Mouse (Mus musculus) frontal cortex, postnatal 14 days (tissue): ENCODE results near the gene Folr2.

ENCODE experiments used
- DNase-seq, 2 experiments: peaks; one replicate each; pipeline ENCODE4 v3.0.0; 2022; ENCODE audit warnings: low spot score in 2 of 2

The Folr2 gene

GRCm38 (mm10) chr7:101866491-101867265 is 9.7 kb upstream of the Folr2 start:
- DNase-seq: no peak

- no peak for DNase-seq
Observed at GRCm38 (mm10) chr7:101863415-101863814, 6.4 kb upstream of the Folr2 start, which contains the start of gene Anapc15. TSS of gene Anapc15 (plus strand) at chr7:101863715.

- DNase-seq: no peak
Observed at GRCm38 (mm10) chr7:101862291-101862690, 5.3 kb upstream of the Folr2 start.

- DNase-seq: no peak
Observed at GRCm38 (mm10) chr7:101860978-101861377, 4.0 kb upstream of the Folr2 start.

- DNase-seq: no peak
Observed at GRCm38 (mm10) chr7:101858362-101858761, 1.4 kb upstream of the Folr2 start.

GRCm38 (mm10) chr7:101853816-101854215 is 3.2 kb downstream of the Folr2 start:
- DNase-seq: no peak

- DNase-seq: no peak
Observed at GRCm38 (mm10) chr7:101852846-101853245, 4.1 kb downstream of the Folr2 start.

GRCm38 (mm10) chr7:101851689-101852088 is 5.3 kb downstream of the Folr2 start:
- DNase-seq: no peak

GRCm38 (mm10) chr7:101847934-101848333 is 9.1 kb downstream of the Folr2 start:
- no peak for DNase-seq

- DNase-seq: no peak
Observed at GRCm38 (mm10) chr7:101844186-101844585, 12.8 kb downstream of the Folr2 start.

GRCm38 (mm10) chr7:101837606-101838471 is 19.2 kb downstream of the Folr2 start, which contains the start of gene Inppl1:
TSS of gene Inppl1 (minus strand) at chr7:101838229.
- peak; percentile 63 to 66 for DNase-seq

GRCm38 (mm10) chr7:101837154-101837605 is 19.8 kb downstream of the Folr2 start:
- DNase-seq: no peak

- DNase-seq: peak in 1 of 2 experiments; percentile 31
Observed at GRCm38 (mm10) chr7:101836271-101837153, 20.5 kb downstream of the Folr2 start.

- DNase-seq: no peak
Observed at GRCm38 (mm10) chr7:101835457-101836109, 21.4 kb downstream of the Folr2 start.

- DNase-seq: no peak
Observed at GRCm38 (mm10) chr7:101834903-101835302, 22.1 kb downstream of the Folr2 start.

GRCm38 (mm10) chr7:101833916-101834584 is 22.9 kb downstream of the Folr2 start:
- no peak for DNase-seq

- no peak for DNase-seq
Observed at GRCm38 (mm10) chr7:101833352-101833751, 23.6 kb downstream of the Folr2 start.

- no peak for DNase-seq
Observed at GRCm38 (mm10) chr7:101832372-101832771, 24.6 kb downstream of the Folr2 start.

- no peak for DNase-seq
Observed at GRCm38 (mm10) chr7:101831437-101831836, 25.6 kb downstream of the Folr2 start.

- no peak for DNase-seq
Observed at GRCm38 (mm10) chr7:101830373-101830772, 26.6 kb downstream of the Folr2 start.
